ENCODE assay signal across 11 mouse cellular contexts in genomic region chr3:96021421-96022128, GRCm38 (mm10).
"Had no signal": no experiment of that assay in that cellular context is flagged by ENCODE, and none has a peak within 500 bp of the region (broad histone marks: within the 10 kb centered on the region; RNA-seq: fewer than 3 reads in every experiment).

No protein-coding gene starts in this region.

- H3K27ac ChIP-seq: kidney, postnatal 0 days; layer of hippocampus, adult 2 months; limb, embryonic 13.5 days; midbrain, embryonic 10.5 days; neural tube, embryonic 15.5 days had no signal

- H3K4me3 ChIP-seq: layer of hippocampus, adult 2 months; limb, embryonic 13.5 days; midbrain, embryonic 10.5 days; myocyte; neural tube, embryonic 15.5 days had no signal

- DNase-seq: kidney, adult 11 months; kidney, adult 9 months; kidney, postnatal 36 days; lung, adult 18-20 months; midbrain, embryonic 14.5 days had no signal

- H3K36me3 ChIP-seq: midbrain, embryonic 10.5 days had no signal

- H3K9me3 ChIP-seq: limb, embryonic 13.5 days; midbrain, embryonic 10.5 days; neural tube, embryonic 15.5 days had no signal

- H3K9ac ChIP-seq: limb, embryonic 13.5 days; neural tube, embryonic 15.5 days had no signal

- H3K4me2 ChIP-seq: limb, embryonic 13.5 days; neural tube, embryonic 15.5 days had no signal

- H3K4me1 ChIP-seq: limb, embryonic 13.5 days; midbrain, embryonic 10.5 days; neural tube, embryonic 15.5 days had no signal

- H3K27me3 ChIP-seq: limb, embryonic 13.5 days; neural tube, embryonic 15.5 days had no signal
